Mouse (Mus musculus) ZHBTc4 (cell line): Measurements from ENCODE around the gene Ndufv3.

Experiments
- DNase-seq: peaks from one replicate; pipeline ENCODE4 v3.0.0-alpha.2; 2011; ENCODE audit warnings: low read depth, low spot score

Gene Ndufv3

DNA sequence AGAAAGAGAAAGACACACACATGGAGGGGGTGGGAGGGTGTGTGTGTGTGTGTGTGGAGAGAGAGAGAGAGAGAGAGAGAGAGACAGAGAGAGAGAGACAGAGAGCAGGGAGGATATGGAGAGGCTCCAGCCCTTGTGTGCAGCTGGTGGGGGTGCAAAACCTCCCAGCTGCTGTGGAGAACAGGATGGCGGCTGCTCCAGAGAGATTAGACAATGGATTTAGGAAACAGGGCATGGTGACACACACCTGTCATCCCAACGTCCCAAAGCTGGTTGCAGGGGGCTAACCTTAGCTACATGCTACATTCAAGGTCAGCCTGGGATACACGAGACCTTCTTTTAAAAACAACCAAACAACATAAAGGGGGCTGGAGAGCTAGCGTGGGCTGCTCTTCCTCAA, 36.3 kb downstream of the Ndufv3 start:
- DNase-seq = no peak

DNA sequence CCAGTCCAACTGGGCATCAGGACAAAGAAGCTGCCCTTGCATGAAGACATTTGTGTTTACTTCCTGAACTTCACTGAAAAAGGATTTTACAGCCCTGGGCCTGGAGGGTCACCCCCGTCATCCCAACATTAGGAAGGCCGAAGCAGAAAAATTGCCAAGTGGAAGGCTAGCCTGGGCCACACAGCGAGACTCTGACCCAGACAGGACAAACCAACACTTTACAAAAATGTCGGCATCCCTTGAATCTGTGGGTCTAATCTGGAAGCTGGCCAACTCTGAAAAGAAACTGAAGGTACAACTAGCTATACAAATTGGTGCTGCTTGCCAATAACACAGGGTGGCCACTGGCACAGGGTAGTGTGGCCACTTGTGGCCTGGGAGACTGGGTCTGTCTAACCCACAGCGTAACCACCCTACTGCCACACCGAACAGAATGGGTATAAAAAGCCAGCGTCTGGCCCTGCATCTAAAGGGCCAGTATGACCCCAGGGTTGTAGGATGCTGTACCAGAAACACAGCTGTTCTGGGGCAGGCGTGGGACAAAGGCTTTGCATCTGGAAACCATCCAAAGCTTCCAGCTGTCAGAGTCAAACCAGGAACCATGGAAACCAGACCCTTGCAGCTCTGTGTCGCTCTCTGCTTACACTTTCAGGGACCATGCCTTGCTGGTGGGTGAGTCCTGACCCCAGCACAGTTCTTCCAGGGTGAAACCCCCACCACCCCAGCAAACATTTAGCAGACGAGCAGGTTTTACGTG, 37.4 kb downstream of the Ndufv3 start:
- no peak for DNase-seq

DNA sequence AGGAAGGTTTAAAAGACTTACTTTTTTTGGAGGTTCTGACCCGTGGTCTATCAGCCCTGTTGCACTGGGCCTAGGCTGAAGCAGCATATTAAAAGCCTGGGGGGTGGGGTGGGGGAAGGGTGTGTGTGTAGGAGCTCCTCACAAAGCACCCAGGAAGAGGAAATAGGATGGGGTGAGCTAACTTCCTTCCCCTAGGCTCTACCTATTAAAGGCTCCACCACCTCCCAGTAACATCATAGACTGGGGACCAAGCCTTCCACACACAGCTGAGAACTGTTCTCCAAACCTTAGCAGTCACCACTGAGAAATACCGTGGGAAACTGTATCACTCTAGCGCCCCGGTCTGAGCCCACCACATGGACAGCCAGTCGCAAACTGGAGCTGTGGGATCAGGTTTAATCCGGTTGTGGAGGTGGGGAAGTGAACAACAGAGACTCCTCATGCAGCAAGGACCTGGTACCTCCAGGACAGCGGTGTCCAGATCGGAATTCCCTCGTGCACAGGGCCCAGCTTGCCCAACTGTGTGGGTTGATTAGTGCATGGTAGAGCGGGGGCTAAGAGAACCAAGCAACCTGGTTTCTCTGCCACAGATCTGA, 38.1 kb downstream of the Ndufv3 start:
- DNase-seq = no peak

DNA sequence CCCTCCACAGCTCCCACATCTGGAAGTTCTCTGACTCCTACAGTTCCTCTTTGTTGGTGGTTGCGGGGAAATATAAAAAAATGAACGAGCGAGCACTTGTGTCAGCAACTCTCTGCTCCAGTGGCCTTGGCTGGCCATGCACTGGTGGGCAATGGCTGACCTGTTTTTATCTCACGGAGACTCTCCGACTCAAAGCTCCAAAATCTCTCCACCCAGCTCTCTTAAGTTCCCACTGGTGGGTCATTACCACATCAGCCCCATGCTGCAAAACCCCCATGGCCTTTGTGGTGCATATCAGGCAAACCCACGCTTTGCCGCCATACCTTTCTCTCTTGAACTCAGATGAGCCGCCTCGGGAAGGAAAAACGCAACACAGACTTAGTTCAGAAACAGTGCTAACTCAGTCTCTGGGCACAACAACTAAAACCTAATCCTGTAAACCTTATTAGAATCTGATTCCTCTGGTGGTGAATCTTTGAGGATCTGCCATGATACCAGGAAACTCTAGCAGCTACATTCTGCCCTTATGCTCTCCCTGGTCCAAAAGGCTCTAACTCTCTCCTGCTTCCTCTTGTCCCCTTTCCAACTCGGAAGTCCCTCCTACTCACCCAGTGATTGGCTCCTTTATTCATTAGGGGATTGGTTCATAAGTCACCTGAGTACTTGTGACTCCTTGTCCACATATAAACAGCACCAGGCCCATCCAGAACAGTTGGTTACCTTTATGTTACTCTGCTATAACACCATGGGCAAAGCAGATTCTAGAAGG, 39.3 kb downstream of the Ndufv3 start:
- peak; percentile 77 for DNase-seq

- no peak for DNase-seq
Observed at GRCm38 (mm10) chr17:31563632-31564014, 43.7 kb downstream of the Ndufv3 start.

DNA sequence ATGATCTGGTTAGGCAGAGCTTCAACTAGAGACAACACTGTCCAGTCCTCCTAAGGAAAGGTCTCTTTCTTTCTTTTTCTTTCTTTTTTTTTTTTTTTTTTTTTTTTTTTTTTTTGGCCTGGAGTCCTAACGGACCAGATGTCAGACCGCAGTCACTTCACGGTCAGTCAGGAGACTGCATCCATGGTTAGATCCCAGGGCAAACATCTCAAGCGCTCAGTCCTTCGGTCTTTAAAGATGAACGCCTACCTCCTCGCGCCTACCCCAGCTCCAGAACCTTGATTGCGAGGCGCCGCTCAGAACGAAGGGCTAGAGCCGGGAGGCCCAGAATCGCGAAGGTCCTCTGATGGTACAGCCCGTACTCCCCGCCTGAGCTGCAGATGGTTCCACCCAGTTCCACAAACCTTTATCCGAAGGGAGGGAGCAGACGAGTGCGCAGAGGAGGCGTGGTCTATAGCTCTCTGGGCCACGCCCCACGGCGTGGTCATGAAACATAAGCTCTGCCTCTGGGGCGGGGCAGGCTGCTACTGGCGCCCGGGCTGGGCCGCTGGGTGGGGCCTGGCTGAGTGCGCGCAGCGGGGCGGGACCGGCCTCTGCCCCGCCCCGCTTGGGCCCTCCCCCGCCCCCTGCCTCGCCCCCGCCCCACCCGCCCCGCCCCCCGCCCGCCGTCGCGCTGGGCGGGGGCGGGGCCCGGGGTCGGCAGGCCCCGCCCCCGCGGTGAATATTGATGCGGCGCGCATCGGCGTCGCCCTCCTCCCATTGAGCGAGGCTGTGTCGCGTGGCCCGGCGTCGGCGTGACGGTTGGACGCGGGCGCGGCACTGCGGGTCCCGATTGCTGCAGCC, 44.3 kb downstream of the Ndufv3 start, which contains the start of gene Pknox1:
Pknox1 (plus strand) TSS at position 720 of the 843 bp plus-strand sequence.
- peak; percentile 100 for DNase-seq

- DNase-seq = no peak
Observed at GRCm38 (mm10) chr17:31564858-31565140, 44.9 kb downstream of the Ndufv3 start.

DNA sequence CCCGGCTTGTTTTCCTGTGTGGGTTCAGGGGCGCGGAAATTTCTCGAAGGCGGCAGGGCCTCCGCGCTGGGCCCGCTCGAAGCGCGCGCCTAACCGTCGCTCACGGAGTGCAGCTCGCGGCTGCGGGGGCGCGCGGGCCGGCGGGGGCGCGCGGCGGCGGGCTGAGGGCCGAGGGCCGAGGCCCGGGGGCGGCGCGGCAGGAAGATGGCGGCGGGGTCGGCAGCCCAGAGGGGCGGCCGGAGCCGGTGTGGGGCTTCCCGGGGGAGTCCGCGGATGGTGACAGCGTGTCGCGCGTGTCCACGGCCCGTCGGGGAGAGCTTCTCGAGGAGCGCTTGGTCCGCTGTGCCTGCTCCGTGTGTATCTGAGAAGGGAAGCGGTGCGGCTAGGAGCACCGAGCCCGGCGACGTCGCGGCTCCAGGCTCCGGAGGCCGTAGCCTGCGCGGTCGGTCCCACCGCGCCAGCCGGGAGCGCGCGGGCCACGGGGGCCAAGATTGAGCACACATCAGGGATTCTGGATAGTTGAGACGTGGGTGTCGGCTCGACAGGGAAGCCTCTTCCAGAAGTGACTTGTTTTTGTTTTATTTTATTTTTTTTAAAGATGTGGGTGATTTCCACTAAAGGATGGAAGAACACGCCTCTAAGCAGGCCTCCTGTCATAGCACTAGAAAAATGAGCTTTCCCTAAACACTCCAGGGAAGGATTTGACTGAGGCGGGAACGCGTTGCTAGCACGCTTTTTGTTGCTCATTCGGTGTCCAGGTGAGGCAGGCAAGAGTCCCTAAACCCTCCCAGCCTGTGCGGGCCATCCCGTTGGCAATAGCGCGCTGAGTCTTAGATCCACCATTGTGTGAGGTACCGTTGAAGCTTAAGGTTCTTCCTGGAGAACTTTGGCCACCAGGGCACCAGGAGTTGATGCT, 45.5 kb downstream of the Ndufv3 start:
- peak; percentile 70 for DNase-seq

DNA sequence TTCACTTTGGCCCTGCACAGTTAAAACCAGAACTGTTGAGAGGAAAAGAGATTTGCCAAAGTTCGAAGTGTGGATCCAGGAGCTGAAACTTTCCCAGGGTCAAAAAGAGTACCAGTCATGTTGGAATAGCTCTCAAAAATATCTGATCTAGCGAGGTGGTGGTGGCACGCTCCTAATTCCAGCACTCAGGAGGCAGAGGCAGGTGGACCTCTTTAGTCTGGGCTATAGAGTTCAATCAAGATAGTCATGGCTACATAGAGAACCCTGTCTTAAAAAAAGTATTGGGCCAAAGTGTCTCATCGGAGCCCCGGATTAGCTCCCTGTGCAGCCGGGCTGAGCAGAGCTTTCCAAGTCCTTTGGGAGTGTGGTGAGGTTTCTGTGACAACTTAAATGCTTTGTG, 46.4 kb downstream of the Ndufv3 start:
- no peak for DNase-seq

DNA sequence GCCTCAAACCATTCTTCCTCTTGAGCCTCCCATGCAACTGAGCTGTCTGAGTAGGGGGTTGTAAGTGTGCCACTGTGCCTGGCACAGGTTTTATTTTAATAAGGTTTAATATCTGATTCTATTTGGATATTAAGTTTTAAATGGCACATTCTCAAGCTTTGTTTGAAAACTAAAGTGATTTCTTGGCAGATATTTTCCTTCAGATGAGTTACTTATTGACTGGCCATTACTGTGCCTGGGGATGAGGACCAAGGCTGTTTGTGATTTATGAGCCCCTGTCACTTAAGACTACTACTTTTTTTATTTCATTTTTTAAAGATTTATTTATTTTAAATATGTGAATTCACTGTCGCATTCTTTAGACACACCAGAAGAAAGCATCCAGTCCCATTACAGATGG, 49.8 kb downstream of the Ndufv3 start:
- DNase-seq = no peak

DNA sequence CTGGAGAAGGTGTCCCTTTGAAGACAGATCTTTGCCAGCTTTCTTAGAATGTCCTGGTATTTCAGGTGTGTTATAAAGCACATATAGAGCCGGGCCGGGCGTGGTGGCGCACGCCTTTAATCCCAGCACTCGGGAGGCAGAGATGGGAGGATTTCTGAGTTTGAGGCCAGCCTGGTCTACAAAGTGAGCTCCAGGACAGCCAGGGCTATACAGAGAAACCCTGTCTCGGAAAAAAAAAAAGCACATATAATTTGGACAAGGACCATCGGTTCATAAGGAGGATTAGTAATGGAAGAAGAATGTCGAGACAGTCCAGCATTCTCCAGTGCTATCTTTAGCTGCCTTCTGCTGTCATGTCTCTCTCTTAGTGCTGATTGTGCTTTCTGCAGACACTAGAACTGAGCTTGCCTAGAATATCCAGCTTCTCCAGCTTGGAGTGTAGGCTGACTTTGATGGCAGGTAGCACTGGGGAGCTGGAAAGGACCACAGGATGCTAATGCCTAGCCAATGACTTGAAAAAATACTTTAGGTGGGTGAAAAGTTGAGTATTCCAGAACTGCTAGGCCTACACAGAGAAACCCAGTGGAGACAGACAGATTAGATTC, 50.5 kb downstream of the Ndufv3 start:
- peak; percentile 82 for DNase-seq

DNA sequence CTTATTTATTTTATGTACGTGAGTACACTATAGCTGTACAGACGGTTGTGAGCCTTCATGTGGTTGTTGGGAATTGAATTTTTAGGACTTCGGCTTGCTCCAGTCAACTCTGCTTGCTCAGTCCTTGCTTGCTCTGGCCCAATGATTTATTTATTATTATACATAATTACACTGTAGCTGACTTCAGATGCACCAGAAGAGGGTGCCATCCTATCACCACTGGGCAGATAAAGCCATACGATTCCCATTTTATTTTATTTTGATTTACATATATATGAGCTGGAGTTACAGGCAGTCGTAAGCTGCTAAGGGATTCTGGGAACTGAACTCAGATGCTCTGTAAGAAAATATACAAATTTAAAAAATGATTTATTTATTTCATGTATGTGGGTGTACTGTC, 51.8 kb downstream of the Ndufv3 start:
- DNase-seq = no peak

GRCm38 (mm10) chr17:31574662-31575061, 54.7 kb downstream of the Ndufv3 start:
- peak; percentile 47 for DNase-seq

GRCm38 (mm10) chr17:31576394-31577175, 56.7 kb downstream of the Ndufv3 start:
- no peak for DNase-seq

DNA sequence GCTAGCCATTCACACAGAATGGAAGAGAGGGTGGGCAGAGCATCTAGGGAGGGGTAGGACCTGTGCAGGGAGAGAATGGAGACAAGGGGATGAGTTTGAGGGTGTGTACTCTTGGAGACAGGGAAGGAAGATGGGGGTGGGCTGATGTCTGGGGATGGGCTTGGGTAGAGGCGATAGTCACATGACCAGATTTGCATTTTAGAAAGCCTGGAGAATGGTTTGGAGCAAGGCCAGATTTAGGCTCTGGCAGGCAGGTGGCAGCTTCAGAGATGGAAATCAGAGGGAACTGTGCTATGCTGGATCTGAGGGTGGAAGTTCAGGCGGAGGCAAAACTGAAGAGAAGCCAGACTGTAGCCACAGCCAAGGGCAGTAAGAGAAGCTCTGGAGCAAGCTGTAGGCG, 60.4 kb downstream of the Ndufv3 start:
- peak; percentile 88 for DNase-seq
